Mouse (Mus musculus): ENCODE data around the gene Insr. TPM values are rescaled to one million over a fixed set of nuclear protein-coding genes. Genes with fewer than 3 reads are reported as not detected.

The Insr gene
- polyA plus RNA-seq, 1 experiment from 2014 or later = 53.4 TPM

DNA sequence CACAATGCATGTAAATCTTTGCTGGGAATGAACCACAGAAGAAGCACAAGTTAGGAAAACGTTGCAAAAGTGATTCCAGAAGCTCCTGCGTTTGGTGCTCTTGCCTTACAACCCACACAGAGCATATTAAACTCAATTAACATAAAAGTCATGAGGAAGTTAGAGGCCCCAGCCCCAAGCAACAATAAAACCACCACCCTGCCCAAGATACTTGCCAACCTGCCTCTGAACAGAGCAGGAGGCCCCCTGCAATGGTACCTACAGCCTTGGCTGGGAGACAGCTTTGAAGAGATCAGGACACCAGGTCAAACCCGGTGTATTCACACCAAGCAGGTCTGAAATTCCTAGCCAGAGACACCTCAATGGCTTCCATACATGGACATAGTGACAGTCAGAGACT, 16.6 kb downstream of the Insr start:
- no peaks in the 10 kb centered on the region for H3K9me3 ChIP-seq (ENCODE audit: control insufficient read depth, low read length)
- no peak overlapping the region for H3K9ac ChIP-seq (ENCODE audit: low read depth, low read length)
- 88% methylated on average over 3 of the region's 3 CpGs for WGBS
- no peak overlapping the region for H3K4me2 ChIP-seq (ENCODE audit: low read length)
- H3K27me3 ChIP-seq (replicated peaks; ENCODE audit: control insufficient read depth, insufficient read depth, low read length) = no peaks in the 10 kb centered on the region
- H3K27ac ChIP-seq (ENCODE audit: low read depth, low read length) = no peak overlapping the region
- peaks cover 15% of the 10 kb centered on the region for H3K36me3 ChIP-seq (ENCODE audit: control insufficient read depth, insufficient read depth, low read length)
- H3K4me3 ChIP-seq (ENCODE audit: low read length) = no peak overlapping the region
- no peaks in the 10 kb centered on the region; the same call in 1 of the 2 replicates for H3K4me1 ChIP-seq (ENCODE audit: control insufficient read depth, insufficient read depth, low read depth, low read length)
- ATAC-seq = no peak

DNA sequence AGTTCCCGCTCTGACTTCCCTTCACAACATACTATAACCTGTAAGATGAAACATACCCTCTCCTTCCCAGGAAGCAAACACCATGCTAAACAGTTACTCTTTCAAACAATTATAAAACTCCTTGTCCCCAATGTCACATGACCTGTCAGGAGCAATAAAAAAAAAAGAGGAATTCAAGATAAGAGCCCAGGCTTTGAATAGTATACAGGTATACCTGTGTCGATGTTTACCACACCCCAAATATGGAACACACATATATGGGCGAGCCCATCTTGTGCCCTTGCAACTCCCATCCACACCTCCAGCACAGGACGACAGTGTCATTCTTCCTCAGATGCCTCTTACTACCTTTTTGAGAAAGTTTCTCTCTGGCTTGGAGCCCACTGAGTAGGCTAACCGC, 18.3 kb downstream of the Insr start:
- Histone ChIP-seq H3K4me2 (ENCODE audit: low read length) (no peak overlapping the region), H3K4me1 (ENCODE audit: control insufficient read depth, insufficient read depth, low read depth, low read length) (no peaks in the 10 kb centered on the region; the same call in 1 of the 2 replicates), H3K4me3 (ENCODE audit: low read length) (no peak overlapping the region), H3K27ac (ENCODE audit: low read depth, low read length) (no peak overlapping the region), H3K9ac (ENCODE audit: low read depth, low read length) (no peak overlapping the region), H3K36me3 (ENCODE audit: control insufficient read depth, insufficient read depth, low read length) (peaks cover 16% of the 10 kb centered on the region), H3K9me3 (ENCODE audit: control insufficient read depth, low read length) (no peaks in the 10 kb centered on the region), H3K27me3 (replicated peaks; ENCODE audit: control insufficient read depth, insufficient read depth, low read length) (no peaks in the 10 kb centered on the region)
- no peak for ATAC-seq
- WGBS = 97% methylated on average over 5 of the region's 5 CpGs

DNA sequence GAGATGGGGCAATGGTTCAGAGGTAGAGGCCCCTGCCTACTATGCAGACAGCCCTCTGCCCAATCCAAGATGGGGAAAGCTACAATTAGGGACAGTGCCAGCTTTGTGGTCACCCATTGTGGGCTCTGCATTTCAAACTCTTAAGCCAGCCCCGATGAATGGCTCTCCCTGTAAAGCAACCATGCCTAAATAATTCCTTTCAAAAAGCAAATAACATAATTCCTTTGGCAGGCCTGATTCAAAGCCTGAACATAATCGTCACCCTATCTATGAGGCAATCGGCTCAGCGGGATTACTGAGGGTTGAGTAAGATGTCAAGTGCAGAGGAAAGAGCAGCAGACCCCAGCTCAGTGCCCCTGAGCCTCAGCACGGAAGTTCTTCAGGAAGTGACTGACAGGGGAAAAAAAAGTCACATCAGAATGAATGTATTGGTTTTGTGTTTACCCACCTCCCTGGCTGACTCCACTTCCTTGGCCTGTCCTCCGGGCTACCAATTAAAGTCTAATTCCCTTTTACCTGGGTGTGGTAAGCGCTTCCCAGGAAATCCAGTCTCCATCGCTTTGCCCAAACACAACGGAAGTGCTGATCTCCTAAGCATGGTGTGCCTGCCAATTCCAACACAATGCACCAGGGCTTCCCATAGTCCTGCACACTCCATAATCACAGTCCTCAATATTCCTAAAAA, 19.1 kb downstream of the Insr start:
- Histone ChIP-seq H3K9me3 (ENCODE audit: control insufficient read depth, low read length) (no peaks in the 10 kb centered on the region), H3K4me3 (ENCODE audit: low read length) (no peak overlapping the region), H3K4me2 (ENCODE audit: low read length) (no peak overlapping the region), H3K9ac (ENCODE audit: low read depth, low read length) (no peak overlapping the region), H3K36me3 (ENCODE audit: control insufficient read depth, insufficient read depth, low read length) (peaks cover 16% of the 10 kb centered on the region), H3K27me3 (replicated peaks; ENCODE audit: control insufficient read depth, insufficient read depth, low read length) (no peaks in the 10 kb centered on the region), H3K4me1 (ENCODE audit: control insufficient read depth, insufficient read depth, low read depth, low read length) (no peaks in the 10 kb centered on the region; the same call in 1 of the 2 replicates), H3K27ac (ENCODE audit: low read depth, low read length) (no peak overlapping the region)
- 48% methylated on average over 9 of the region's 9 CpGs for WGBS
- peak; percentile 71 for ATAC-seq

DNA sequence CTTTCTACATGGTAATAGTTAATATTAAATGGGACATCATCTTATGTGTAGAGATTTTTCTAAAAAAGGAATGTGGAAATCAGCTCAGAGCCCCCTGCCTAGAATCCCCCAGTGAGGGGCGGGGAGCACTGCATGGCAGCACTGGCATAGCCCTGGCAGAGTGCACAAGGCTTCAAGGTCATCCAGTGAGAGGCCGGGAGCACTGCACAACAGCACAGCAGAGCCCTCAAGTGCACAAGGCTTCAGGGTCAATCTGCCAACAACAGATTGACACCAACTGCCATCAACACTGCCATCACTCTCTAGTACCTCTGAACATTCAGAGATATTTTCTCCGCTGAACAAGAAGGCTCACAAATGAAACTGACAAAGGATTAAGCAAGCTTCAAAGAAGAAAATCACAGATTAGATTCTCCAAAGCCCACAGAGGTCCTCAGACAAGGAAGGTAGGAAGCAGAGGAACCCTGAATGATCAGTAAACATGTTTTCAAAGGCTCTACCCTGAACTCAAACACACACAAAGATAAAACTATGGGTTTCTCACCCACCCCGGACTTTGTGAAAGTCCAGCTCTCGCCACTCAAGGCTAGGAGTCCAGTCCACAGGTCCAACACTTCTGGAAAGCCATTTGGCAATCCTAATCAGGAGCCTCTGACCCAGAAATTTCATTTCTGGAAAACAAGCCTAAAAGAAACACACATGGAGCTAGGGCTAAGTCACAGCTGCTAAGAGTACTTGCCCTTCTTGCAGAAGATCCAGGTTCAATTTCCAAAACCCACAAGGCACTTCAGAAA, 23.1 kb downstream of the Insr start:
- Histone ChIP-seq H3K27me3 (replicated peaks; ENCODE audit: control insufficient read depth, insufficient read depth, low read length) (no peaks in the 10 kb centered on the region), H3K9me3 (ENCODE audit: control insufficient read depth, low read length) (no peaks in the 10 kb centered on the region), H3K36me3 (ENCODE audit: control insufficient read depth, insufficient read depth, low read length) (peaks cover 14% of the 10 kb centered on the region), H3K9ac (ENCODE audit: low read depth, low read length) (no peak overlapping the region), H3K4me3 (ENCODE audit: low read length) (no peak overlapping the region), H3K27ac (ENCODE audit: low read depth, low read length) (no peak overlapping the region), H3K4me2 (ENCODE audit: low read length) (no peak overlapping the region), H3K4me1 (ENCODE audit: control insufficient read depth, insufficient read depth, low read depth, low read length) (no peaks in the 10 kb centered on the region; the same call in 1 of the 2 replicates)
- no peak for ATAC-seq
- WGBS = 90% methylated on average over 5 of the region's 5 CpGs

DNA sequence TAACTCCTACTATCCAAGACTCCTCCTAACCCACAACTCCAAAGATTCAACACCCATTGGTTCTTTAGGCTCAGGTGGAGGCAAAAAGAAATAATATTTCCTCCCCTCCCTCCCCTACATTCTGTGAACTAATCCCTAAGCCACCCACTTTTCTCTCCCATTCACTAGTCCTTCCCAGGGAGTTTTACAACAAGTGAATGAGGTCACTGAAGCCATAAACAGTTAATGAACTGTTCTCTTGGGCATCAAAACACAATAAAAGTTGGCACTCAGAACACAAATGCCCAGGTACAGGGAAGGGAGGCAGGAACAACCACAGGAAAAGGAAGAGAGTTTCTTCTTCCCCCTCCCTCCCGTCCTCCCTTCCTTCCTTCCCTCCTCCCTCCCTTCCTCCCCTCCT, 24.1 kb downstream of the Insr start:
- Histone ChIP-seq H3K27ac (ENCODE audit: low read depth, low read length) (no peak overlapping the region), H3K36me3 (ENCODE audit: control insufficient read depth, insufficient read depth, low read length) (peaks cover 14% of the 10 kb centered on the region), H3K4me3 (ENCODE audit: low read length) (no peak overlapping the region), H3K4me1 (ENCODE audit: control insufficient read depth, insufficient read depth, low read depth, low read length) (no peaks in the 10 kb centered on the region), H3K9ac (ENCODE audit: low read depth, low read length) (no peak overlapping the region), H3K9me3 (ENCODE audit: control insufficient read depth, low read length) (no peaks in the 10 kb centered on the region), H3K27me3 (replicated peaks; ENCODE audit: control insufficient read depth, insufficient read depth, low read length) (no peaks in the 10 kb centered on the region), H3K4me2 (ENCODE audit: low read length) (no peak overlapping the region)
- ATAC-seq = no peak
- 87% methylated on average over 1 of the region's 1 CpGs for WGBS

DNA sequence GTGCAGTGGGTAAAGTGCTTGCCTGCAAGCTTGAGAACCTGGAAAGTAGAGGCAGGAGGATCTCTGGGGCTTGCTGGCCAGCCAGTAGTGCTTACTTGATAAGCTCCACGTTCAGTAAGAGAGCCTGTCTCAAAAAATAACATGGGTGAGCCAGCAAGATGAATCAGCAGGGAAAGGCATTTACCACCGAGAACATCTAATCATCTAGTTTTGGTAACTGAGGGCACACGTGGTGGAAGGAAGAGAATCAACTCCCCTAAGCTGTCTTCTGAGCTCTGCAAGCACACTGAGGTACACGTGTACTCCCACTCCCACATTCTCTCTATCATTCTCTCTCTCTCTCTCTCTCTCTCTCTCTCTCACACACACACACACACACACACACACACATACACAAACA, 26.2 kb downstream of the Insr start:
- ATAC-seq = no peak
- no peak overlapping the region for H3K4me3 ChIP-seq (ENCODE audit: low read length)
- WGBS = 87% methylated on average over 4 of the region's 4 CpGs

DNA sequence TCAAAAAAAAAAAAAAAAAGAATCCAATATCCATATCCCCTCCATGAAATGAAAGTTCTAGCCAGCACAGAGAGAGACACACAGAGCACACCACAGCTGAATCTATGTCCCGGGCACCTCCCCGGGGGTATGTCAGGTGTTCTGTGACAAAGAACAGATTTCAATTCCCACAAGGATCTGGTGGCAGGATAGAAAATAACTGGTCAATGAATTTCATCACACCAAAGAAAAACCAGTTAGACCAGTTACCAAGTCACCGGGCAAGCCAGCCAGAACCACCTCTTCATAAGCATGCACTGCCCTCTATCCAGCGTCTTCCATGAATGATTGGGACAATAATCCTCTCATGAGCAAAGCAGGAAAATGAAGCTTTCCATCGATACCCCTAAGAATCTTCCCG, 26.8 kb downstream of the Insr start:
- ATAC-seq = no peak
- 95% methylated on average over 6 of the region's 6 CpGs for WGBS

More for the DNA sequence above, 26.2 kb downstream of the Insr start:
- Histone ChIP-seq H3K4me2 (ENCODE audit: low read length) (no peak overlapping the region), H3K4me1 (ENCODE audit: control insufficient read depth, insufficient read depth, low read depth, low read length) (no peaks in the 10 kb centered on the region), H3K27me3 (replicated peaks; ENCODE audit: control insufficient read depth, insufficient read depth, low read length) (no peaks in the 10 kb centered on the region), H3K36me3 (ENCODE audit: control insufficient read depth, insufficient read depth, low read length) (peaks cover 8% of the 10 kb centered on the region), H3K9me3 (ENCODE audit: control insufficient read depth, low read length) (no peaks in the 10 kb centered on the region), H3K9ac (ENCODE audit: low read depth, low read length) (no peak overlapping the region), H3K27ac (ENCODE audit: low read depth, low read length) (no peak overlapping the region)

DNA sequence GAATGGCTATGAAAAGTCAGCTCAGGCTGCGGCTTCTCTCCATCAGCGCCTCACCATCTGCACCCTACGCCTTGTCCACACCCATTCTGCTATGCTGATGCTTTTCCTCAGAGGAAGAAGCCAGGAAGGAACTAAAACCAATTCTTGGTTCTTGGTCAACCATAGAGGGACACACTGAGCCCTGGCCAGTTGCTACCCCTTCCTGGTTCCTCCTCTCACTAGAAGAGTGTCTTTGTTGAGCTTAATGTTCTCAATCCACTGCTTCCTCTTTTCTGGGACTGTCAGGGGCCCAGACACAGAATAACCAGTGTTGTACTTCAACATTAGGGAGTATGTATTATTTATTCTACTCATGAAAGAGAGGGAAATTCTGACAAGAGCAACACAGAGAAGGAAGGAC, 28.3 kb downstream of the Insr start:
- H3K9me3 ChIP-seq (ENCODE audit: control insufficient read depth, low read length) = no peaks in the 10 kb centered on the region
- H3K27me3 ChIP-seq (replicated peaks; ENCODE audit: control insufficient read depth, insufficient read depth, low read length) = no peaks in the 10 kb centered on the region
- H3K4me1 ChIP-seq (ENCODE audit: control insufficient read depth, insufficient read depth, low read depth, low read length) = no peaks in the 10 kb centered on the region
- no peak overlapping the region for H3K4me2 ChIP-seq (ENCODE audit: low read length)
- no peak overlapping the region for H3K27ac ChIP-seq (ENCODE audit: low read depth, low read length)
- no peak overlapping the region for H3K9ac ChIP-seq (ENCODE audit: low read depth, low read length)
- 95% methylated on average over 3 of the region's 3 CpGs for WGBS
- H3K4me3 ChIP-seq (ENCODE audit: low read length) = no peak overlapping the region
- H3K36me3 ChIP-seq (ENCODE audit: control insufficient read depth, insufficient read depth, low read length) = peaks cover 5% of the 10 kb centered on the region
- no peak for ATAC-seq

More for the DNA sequence above, 26.8 kb downstream of the Insr start:
- Histone ChIP-seq H3K27me3 (replicated peaks; ENCODE audit: control insufficient read depth, insufficient read depth, low read length) (no peaks in the 10 kb centered on the region), H3K27ac (ENCODE audit: low read depth, low read length) (no peak overlapping the region), H3K4me1 (ENCODE audit: control insufficient read depth, insufficient read depth, low read depth, low read length) (no peaks in the 10 kb centered on the region), H3K4me3 (ENCODE audit: low read length) (no peak overlapping the region), H3K9ac (ENCODE audit: low read depth, low read length) (no peak overlapping the region), H3K4me2 (ENCODE audit: low read length) (no peak overlapping the region), H3K36me3 (ENCODE audit: control insufficient read depth, insufficient read depth, low read length) (peaks cover 3% of the 10 kb centered on the region), H3K9me3 (ENCODE audit: control insufficient read depth, low read length) (no peaks in the 10 kb centered on the region)

DNA sequence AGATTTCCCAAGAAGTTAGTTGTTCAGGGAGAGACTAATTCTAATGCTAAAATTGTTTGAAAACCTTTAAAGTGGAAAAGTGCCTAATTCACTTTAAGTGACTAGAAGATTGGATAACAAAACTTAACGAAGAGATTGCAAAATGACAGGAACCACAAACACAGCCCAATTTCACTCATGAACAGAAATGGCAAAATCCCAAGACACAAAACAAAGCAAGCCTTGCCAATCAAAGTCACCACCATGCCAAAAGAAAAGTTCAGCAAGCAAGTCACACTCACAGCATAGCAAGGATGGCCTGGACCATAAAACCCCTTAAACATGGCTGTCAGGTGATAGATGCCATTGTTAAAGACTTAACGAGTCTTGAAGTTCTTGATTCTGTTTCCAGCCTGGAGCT, 29.5 kb downstream of the Insr start:
- no peak for ATAC-seq
- Histone ChIP-seq H3K4me1 (ENCODE audit: control insufficient read depth, insufficient read depth, low read depth, low read length) (no peaks in the 10 kb centered on the region), H3K9ac (ENCODE audit: low read depth, low read length) (no peak overlapping the region), H3K27me3 (replicated peaks; ENCODE audit: control insufficient read depth, insufficient read depth, low read length) (no peaks in the 10 kb centered on the region), H3K27ac (ENCODE audit: low read depth, low read length) (no peak overlapping the region), H3K4me2 (ENCODE audit: low read length) (no peak overlapping the region), H3K36me3 (ENCODE audit: control insufficient read depth, insufficient read depth, low read length) (peaks cover 5% of the 10 kb centered on the region), H3K4me3 (ENCODE audit: low read length) (no peak overlapping the region), H3K9me3 (ENCODE audit: control insufficient read depth, low read length) (no peaks in the 10 kb centered on the region)
- WGBS = 69% methylated on average over 2 of the region's 2 CpGs
